Mouse (Mus musculus) midbrain, embryonic 15.5 days (tissue): Measurements from ENCODE around the gene Men1. TPM values are rescaled to one million over a fixed set of nuclear protein-coding genes. Genes with fewer than 3 reads are reported as not detected.

Experiments
- ATAC-seq: fragments of 200-750 bp; cut with Nextera tagmentation; replicated peaks from 2 replicates; pipeline ENCODE4 v1.8.0; 2017; ENCODE audit warnings: moderate TSS enrichment
- H3K27ac ChIP-seq: fragments of 300-500 bp; sonication (generic); 2 replicates; pipeline ENCODE4 v1.5.1; 2015; ENCODE audit warnings: mild to moderate bottlenecking, inconsistent platforms
- H3K27me3 ChIP-seq: fragments of 300-500 bp; sonication (generic); replicated peaks from 2 replicates; pipeline ENCODE4 v1.6.1; 2015; ENCODE audit warnings: inconsistent platforms
- H3K36me3 ChIP-seq: fragments of 300-500 bp; sonication (generic); replicated peaks from 2 replicates; pipeline ENCODE4 v1.6.1; 2015; ENCODE audit warnings: inconsistent platforms
- H3K4me1 ChIP-seq: fragments of 300-500 bp; sonication (generic); 2 replicates; pipeline ENCODE4 v1.6.1; 2015; ENCODE audit warnings: inconsistent platforms
- H3K4me2 ChIP-seq: fragments of 300-500 bp; sonication (generic); 2 replicates; pipeline ENCODE4 v1.6.1; 2015; ENCODE audit warnings: inconsistent platforms, mild to moderate bottlenecking, moderate library complexity
- H3K4me3 ChIP-seq: fragments of 300-500 bp; sonication (generic); 2 replicates; pipeline ENCODE4 v1.5.1; 2015; ENCODE audit warnings: mild to moderate bottlenecking, inconsistent platforms
- H3K9ac ChIP-seq: fragments of 300-500 bp; sonication (generic); 2 replicates; pipeline ENCODE4 v1.6.1; 2015; ENCODE audit warnings: mild to moderate bottlenecking, inconsistent platforms
- H3K9me3 ChIP-seq: fragments of 300-500 bp; sonication (generic); 2 replicates; pipeline ENCODE4 v1.6.1; 2016; ENCODE audit warnings: inconsistent platforms
- WGBS: fragments of 180-500 bp; shearing (Covaris S2); methylation state at CpG from one replicate; pipeline ENCODE4 v1.1.7; 2015; ENCODE audit warnings: mixed read lengths; 5-methylcytosine and 5-hydroxymethylcytosine counted together
- polyA plus RNA-seq: library from polyadenylated mRNA; unstranded; fragments of >200 nt; fragmentation: Nextera tagmentation; extraction: Ambion mirVana; gene quantifications from 2 replicates; pipeline ENCODE4 v1.2.1, GENCODE M21; 2015

Men1 gene
- polyA plus RNA-seq, 1 experiment from 2014 or later, result 79.8 TPM

DNA sequence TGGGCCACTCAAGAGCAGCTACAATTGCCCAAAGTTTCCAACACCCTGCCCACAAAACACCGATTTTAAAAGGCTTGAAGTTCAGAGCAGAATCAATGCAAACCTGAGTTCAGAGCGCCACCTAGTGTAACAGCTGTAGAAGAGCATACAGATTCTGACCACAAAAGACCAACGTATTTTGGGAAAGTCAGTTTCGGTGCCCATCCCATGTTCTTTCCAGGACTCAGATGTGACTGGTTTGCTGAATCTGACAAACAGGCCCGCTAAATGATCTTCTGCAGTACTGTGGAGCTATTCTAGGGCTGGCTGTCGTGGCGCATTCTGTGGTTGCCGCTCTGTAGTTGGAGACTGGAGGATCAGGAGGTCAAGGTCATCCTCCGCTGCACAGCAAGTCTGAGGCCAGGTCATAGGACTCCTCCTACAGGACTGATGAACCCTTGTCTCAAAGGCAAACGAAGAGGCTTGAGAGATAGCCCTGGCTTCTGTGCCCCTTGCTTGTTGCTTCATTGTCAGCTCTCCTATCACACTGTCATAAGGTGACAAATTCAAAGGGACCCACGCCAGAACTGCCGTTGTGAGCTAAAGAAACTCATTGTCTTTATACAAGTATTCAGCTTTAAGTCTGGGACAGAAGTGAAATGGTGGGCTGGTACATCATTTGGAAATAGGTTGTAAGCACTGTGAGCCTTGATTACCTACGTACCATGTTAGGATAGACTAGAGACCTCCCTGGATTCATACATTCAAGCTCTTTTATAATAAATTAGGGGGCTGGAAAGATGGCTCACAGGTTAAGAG lies 2.9 kb upstream of the Men1 start:
- H3K4me2 ChIP-seq, result peak overlapping the region; percentile 35
- no peak overlapping the region for H3K4me3 ChIP-seq
- 20% methylated on average over 13 of the region's 13 CpGs for WGBS
- no peak for ATAC-seq
- no peaks in the 10 kb centered on the region for H3K9me3 ChIP-seq
- no peaks in the 10 kb centered on the region for H3K36me3 ChIP-seq
- no peaks in the 10 kb centered on the region for H3K27me3 ChIP-seq
- no peak overlapping the region for H3K27ac ChIP-seq
- H3K9ac ChIP-seq, result 0 out of 2 replicates have a peak overlapping the region, but pooled peaks have one; percentile 4
- H3K4me1 ChIP-seq, result peaks cover 24% of the 10 kb centered on the region

DNA sequence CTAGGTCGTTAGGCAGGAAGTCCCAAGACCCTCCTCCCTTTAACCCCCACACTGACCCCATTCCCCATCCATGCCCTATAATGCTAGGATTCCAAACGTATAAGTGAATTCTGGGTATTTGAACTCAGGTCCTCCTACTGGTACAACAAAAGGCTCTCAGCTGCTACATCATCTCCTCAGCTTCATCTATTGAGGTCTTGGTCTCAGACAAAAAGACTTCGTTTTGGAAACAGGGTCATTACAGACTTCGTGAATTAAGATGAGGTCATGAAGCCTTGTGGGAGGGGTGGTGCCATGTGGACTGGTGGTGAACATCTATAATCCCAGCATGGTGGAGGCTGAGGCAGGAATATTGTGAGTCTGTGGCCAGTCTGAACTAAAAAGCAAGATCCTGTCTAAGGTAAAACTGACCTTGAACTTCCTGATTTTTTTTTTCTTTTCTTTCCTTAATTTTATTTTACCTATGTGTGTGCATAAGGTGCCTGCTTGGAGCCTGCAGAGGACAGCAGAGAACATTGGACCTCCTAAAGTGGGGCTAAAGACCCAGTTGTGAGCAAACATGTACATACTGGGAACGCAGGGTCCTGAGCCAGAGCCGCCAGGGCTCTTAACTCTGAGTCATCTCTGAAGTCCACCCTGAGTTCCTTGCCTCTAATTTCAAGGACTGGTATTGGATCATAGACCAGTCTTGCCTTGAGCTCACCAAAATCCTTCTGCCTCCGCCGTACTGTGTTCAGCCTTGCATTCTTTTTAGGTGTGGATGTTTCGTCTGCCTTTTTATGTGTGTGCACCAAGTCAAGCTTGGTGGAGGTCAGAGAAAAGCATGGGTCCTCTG lies 801 bp upstream of the Men1 start:
- H3K27me3 ChIP-seq, result no peaks in the 10 kb centered on the region
- peak overlapping the region; percentile 72 for H3K4me3 ChIP-seq
- H3K27ac ChIP-seq, result peak overlapping the region; percentile 72
- H3K4me1 ChIP-seq, result peaks cover 32% of the 10 kb centered on the region
- peak overlapping the region; percentile 91 for H3K4me2 ChIP-seq
- H3K36me3 ChIP-seq, result peaks cover 20% of the 10 kb centered on the region
- peak; percentile 1; the same call in 1 of the 2 replicates for ATAC-seq
- H3K9me3 ChIP-seq, result no peaks in the 10 kb centered on the region
- H3K9ac ChIP-seq, result no peak overlapping the region
- WGBS, result 67% methylated on average over 9 of the region's 9 CpGs

DNA sequence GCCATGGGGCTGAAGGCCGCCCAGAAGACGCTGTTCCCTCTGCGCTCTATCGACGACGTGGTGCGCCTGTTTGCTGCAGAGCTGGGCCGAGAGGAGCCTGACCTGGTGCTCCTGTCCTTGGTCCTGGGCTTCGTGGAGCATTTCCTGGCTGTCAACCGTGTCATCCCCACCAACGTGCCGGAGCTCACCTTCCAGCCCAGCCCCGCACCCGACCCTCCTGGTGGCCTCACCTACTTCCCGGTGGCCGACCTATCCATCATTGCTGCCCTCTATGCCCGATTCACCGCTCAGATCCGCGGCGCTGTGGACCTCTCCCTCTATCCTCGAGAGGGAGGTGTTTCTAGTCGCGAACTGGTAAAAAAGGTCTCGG lies 664 bp downstream of the Men1 start:
- WGBS, result under 1% methylated on average over 25 of the region's 25 CpGs
- ATAC-seq, result no peak

DNA sequence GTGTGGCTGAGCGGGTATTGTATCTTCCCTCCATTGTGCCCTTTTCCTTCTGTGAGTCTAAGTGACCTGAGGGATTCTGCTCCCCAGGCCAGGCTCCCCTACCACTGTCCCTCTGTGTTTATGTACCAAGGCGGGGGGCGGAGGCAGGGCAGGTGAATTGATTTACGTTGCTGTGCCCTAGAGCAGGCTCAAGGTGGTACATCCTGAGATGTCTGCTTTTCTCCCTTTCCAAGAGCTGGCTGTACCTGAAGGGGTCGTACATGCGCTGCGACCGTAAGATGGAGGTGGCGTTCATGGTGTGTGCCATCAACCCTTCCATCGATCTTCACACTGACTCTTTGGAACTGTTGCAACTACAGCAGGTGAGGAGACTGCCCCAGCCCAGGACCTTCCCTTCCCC lies 2.1 kb downstream of the Men1 start:
- Histone ChIP-seq H3K4me2 (peak overlapping the region; percentile 91), H3K4me1 (peaks cover 37% of the 10 kb centered on the region), H3K27ac (no peak overlapping the region), H3K9me3 (no peaks in the 10 kb centered on the region), H3K27me3 (0 out of 2 replicates have a peak, but pooled peaks cover 3% of the 10 kb centered on the region), H3K9ac (peak overlapping the region; percentile 76), H3K36me3 (peaks cover 33% of the 10 kb centered on the region), H3K4me3 (peak overlapping the region; percentile 72)
- WGBS, result 97% methylated on average over 10 of the region's 10 CpGs
- no peak for ATAC-seq

More for the DNA sequence above, 664 bp downstream of the Men1 start:
- H3K9me3 ChIP-seq, result no peaks in the 10 kb centered on the region
- H3K27me3 ChIP-seq, result 0 out of 2 replicates have a peak, but pooled peaks cover 3% of the 10 kb centered on the region
- peak overlapping the region; percentile 91 for H3K4me2 ChIP-seq
- peak overlapping the region; percentile 83 for H3K27ac ChIP-seq
- peaks cover 32% of the 10 kb centered on the region for H3K4me1 ChIP-seq
- H3K4me3 ChIP-seq, result peak overlapping the region; percentile 72
- peaks cover 33% of the 10 kb centered on the region for H3K36me3 ChIP-seq
- peak overlapping the region; percentile 76 for H3K9ac ChIP-seq

DNA sequence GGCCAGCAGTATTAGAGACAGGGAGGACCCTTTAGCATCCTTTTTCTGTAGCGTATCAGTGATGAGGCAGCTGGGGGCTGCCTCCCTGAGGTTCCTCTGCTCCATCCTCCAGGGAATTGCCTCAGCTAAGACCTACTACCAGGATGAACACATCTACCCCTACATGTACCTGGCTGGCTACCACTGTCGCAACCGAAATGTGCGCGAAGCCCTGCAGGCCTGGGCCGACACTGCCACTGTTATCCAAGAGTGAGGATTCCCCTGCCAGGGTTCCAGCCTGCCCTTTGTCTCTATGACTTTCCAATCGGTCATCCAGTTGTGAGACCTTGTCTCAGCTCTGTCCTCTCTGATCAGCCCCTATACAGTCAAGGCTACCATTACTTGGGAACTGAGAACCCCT lies 3.4 kb downstream of the Men1 start:
- peaks cover 33% of the 10 kb centered on the region for H3K36me3 ChIP-seq
- H3K27me3 ChIP-seq, result 0 out of 2 replicates have a peak, but pooled peaks cover 3% of the 10 kb centered on the region
- ATAC-seq, result no peak
- no peak overlapping the region for H3K27ac ChIP-seq
- 94% methylated on average over 7 of the region's 7 CpGs for WGBS
- H3K4me3 ChIP-seq, result no peak overlapping the region
- H3K4me2 ChIP-seq, result no peak overlapping the region
- no peak overlapping the region for H3K9ac ChIP-seq
- H3K4me1 ChIP-seq, result peaks cover 36% of the 10 kb centered on the region
- H3K9me3 ChIP-seq, result no peaks in the 10 kb centered on the region

DNA sequence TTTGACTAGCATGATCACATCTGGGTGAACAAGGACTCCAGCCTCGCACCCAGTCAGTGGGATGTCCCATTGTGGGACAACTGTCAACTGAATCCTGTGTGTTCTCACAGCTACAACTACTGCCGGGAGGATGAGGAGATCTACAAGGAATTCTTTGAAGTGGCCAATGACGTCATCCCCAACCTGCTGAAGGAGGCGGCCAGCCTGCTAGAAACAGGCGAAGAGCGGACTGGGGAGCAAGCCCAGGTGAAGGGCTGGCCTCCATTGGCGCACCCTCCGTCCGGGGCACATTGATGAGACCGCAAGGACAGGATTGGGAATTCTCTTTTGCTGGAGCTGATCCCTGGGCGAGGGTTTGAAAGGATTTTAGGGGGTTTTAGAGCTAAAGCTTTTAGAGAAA lies 3.9 kb downstream of the Men1 start:
- H3K9me3 ChIP-seq, result no peaks in the 10 kb centered on the region
- H3K27ac ChIP-seq, result no peak overlapping the region
- no peak overlapping the region for H3K4me2 ChIP-seq
- no peak for ATAC-seq
- no peak overlapping the region for H3K4me3 ChIP-seq
- peaks cover 33% of the 10 kb centered on the region for H3K36me3 ChIP-seq
- WGBS, result 93% methylated on average over 11 of the region's 11 CpGs
- H3K9ac ChIP-seq, result no peak overlapping the region
- peaks cover 36% of the 10 kb centered on the region for H3K4me1 ChIP-seq
- H3K27me3 ChIP-seq, result 0 out of 2 replicates have a peak, but pooled peaks cover 3% of the 10 kb centered on the region

DNA sequence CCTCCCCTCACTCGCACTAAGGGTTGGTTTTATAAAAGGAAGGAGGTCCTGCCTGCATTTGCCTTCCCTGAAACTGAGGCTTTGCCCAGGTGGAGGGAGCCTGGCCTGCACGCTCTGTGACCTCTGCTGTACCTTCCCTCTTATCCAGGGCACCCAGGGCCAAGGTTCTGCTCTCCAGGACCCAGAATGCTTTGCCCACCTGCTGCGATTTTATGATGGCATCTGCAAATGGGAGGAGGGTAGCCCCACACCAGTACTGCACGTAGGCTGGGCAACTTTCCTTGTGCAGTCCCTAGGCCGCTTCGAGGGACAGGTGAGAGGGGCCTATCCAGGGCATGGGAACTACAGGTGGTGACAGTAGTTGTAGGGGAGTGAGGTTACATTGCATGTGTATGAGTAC lies 4.4 kb downstream of the Men1 start:
- no peak overlapping the region for H3K9ac ChIP-seq
- 93% methylated on average over 6 of the region's 6 CpGs for WGBS
- peaks cover 38% of the 10 kb centered on the region for H3K36me3 ChIP-seq
- ATAC-seq, result no peak
- no peak overlapping the region for H3K4me3 ChIP-seq
- 0 out of 2 replicates have a peak, but pooled peaks cover 3% of the 10 kb centered on the region for H3K27me3 ChIP-seq
- H3K4me1 ChIP-seq, result peaks cover 33% of the 10 kb centered on the region
- H3K27ac ChIP-seq, result no peak overlapping the region
- no peak overlapping the region for H3K4me2 ChIP-seq
- H3K9me3 ChIP-seq, result no peaks in the 10 kb centered on the region

DNA sequence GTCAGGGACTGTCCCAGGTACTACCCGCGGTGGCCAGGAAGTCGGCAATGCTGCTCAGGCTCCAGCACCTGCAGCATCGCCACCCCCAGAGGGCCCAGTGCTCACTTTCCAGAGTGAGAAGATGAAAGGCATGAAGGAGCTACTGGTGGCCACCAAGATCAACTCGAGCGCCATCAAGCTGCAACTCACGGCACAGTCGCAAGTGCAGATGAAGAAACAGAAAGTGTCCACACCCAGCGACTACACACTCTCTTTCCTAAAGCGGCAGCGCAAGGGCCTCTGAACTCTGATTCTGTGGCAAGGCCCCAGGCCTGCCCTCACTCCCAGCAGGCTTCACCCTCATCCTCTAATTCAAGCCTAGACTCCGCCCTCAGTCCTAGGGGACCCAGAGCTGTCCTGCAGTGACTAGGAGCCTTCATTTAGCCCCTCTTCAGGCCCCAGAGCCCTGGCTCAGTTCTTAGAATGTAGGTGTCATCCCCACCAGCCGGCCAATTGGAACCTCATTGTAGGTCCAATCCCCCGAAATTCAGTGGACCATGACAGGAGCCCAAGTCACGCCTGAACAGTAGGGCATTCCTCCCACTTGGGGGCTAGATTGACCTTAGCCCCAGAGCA lies 5.2 kb downstream of the Men1 start:
- H3K4me3 ChIP-seq, result no peak overlapping the region
- no peak for ATAC-seq
- H3K9ac ChIP-seq, result no peak overlapping the region
- no peaks in the 10 kb centered on the region for H3K9me3 ChIP-seq
- H3K27me3 ChIP-seq, result 0 out of 2 replicates have a peak, but pooled peaks cover 3% of the 10 kb centered on the region
- no peak overlapping the region for H3K27ac ChIP-seq
- peaks cover 44% of the 10 kb centered on the region for H3K36me3 ChIP-seq
- WGBS, result 58% methylated on average over 15 of the region's 15 CpGs
- no peak overlapping the region; the same call in 1 of the 2 replicates for H3K4me2 ChIP-seq
- H3K4me1 ChIP-seq, result peaks cover 29% of the 10 kb centered on the region

DNA sequence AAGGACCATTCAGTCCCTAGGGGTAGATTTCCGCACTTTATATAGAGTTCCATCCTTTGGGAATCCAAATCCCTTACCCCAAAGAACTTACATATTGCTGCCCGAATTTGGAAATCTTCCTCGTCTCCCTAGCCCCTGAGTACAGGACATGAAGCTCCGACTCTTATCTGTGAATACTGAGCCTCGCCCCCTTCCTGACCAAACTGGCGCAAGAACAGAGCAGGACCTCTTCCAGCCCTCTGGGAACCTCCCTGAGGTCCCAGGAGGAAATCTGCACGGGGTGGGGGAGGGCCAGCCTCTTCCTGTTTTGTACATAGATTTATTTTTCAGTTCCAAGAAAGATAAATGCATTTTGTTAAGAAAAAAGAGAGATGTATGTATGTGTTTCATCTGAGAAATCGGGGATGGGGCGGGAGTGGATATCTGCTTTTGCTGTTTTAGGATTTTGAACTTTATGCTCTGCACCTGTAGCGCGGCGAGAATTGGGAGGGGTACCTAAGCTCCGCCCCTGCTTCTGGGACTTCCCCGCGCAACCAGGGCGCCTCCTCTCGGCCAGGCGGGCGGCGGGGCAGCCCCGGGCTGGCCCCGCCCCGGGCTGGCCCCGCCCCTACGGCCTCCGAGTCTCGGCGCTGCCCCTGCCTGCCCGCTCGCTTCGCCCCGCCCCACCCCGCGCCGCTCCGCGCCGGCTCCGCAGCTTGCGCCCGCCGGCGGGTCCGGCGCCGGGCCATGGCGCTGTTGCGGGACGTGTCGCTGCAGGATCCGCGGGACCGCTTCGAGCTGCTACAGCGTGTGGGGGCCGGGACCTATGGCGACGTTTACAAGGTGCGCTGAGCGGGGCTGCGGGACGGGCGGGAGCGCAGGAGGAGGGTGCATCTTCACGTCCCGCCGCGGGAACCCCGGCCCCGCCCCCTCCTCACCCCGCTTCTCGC lies 6.0 kb downstream of the Men1 start, which contains the start of gene Map4k2:
Gene Map4k2 (plus strand): TSS at position 612 of the 929 bp plus-strand sequence.
- Histone ChIP-seq H3K4me2 (peak within 1 kb of the TSS; percentile 91), H3K27ac (peak within 1 kb of the TSS; percentile 1; the same call in 1 of the 2 replicates), H3K9ac (peak within 1 kb of the TSS; percentile 56), H3K4me1 (peaks cover 27% of the 10 kb centered on the region), H3K36me3 (peaks cover 48% of the 10 kb centered on the region), H3K27me3 (0 out of 2 replicates have a peak, but pooled peaks cover 3% of the 10 kb centered on the region), H3K4me3 (peak within 1 kb of the TSS; percentile 47), H3K9me3 (no peaks in the 10 kb centered on the region)
- ATAC-seq, result peak; percentile 32
- WGBS, result 7% methylated on average over 70 of the region's 72 CpGs

DNA sequence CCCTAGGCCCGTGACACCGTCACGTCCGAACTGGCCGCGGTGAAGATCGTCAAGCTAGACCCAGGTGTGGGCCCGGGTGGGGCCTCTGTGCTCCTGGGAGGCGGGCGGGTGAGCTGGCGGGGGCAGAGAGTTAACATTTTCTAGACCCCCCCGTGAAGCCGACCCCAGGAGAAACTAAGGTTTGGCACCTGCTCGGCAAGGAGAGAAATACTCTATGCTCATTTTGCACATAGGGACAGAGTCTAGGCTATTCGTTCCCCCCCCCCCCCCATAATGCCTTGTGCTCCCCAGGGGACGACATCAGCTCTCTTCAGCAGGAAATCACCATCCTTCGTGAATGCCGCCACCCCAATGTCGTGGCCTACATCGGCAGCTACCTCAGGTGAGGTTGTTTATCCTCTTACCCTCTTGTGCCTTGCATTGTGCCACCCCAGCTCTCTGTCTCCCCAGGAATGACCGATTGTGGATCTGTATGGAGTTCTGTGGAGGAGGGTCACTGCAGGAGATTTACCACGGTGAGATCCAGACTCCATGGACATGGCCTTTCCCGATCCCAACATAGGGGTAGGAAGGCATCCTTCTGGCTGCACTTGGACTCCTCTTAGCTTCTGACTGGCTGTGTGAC lies 6.8 kb downstream of the Men1 start:
- WGBS, result 10% methylated on average over 23 of the region's 23 CpGs
- Histone ChIP-seq H3K4me1 (peaks cover 19% of the 10 kb centered on the region), H3K4me3 (peak overlapping the region; percentile 47), H3K27ac (peak overlapping the region; percentile 1; the same call in 1 of the 2 replicates), H3K27me3 (0 out of 2 replicates have a peak, but pooled peaks cover 3% of the 10 kb centered on the region), H3K9me3 (no peaks in the 10 kb centered on the region), H3K4me2 (peak overlapping the region; percentile 91), H3K9ac (peak overlapping the region; percentile 56), H3K36me3 (peaks cover 52% of the 10 kb centered on the region)
- no peak for ATAC-seq
